Mouse (Mus musculus): Measurements from ENCODE around the gene Sox10.

DNA sequence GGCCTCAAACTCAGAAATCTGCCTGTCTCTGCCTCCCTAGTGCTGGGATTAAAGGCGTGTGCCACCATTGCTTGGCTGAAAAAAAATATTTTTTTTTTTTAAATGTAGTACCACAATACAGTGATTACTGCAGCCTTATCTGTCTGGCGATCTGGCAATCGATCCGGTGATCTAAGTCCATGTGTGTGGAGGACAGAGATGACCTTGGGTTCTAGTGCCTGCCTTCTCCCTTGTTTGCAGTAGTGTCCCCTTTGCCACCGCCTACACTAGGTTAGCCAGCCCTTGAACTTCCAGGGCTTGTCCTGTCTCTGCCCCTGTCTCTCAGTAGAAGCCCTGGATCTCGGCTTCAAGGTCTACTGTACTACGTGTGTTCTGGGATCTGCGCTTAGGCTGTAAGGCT is 22.8 kb upstream of the Sox10 start:
- TF ChIP-seq CTCF (IDR thresholded peaks at IDR 0.05; ENCODE audit: control insufficient read depth, insufficient read depth, insufficient read length): no peak
- TF ChIP-seq USF1 (IDR thresholded peaks at IDR 0.05; ENCODE audit: low read depth): no peak

Measured in C2C12 (cell line).